In the genomic region with DNA sequence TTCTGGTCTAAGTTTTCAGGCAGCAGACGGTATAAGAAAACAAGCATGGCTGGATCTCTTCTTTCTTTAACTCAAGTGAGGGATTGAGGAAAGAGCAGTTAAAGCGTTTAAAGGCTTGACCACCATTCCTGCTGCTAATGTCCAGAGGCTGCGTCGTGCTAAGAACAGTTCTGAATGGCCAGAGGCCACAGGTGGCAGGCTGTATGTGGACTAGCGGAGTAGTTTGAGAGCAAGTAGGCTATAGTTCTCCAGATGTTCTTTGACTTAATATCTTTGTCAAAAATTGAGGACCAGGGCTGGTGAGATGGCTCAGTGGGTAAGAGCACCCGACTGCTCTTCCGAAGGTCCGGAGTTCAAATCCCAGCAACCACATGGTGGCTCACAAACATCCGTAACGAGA, we compare ENCODE assay signal across 9 mouse cellular contexts. TPM values are rescaled to one million over a fixed set of nuclear protein-coding genes. Genes with fewer than 3 reads are reported as not detected.
DNase-seq lines count a peak whose midpoint lies in the region; ATAC-seq and TF ChIP-seq lines count a peak whose summit lies in the region.
"Had no signal": no experiment of that assay in that cellular context is flagged by ENCODE, and none has a peak within 500 bp of the region (broad histone marks: within the 10 kb centered on the region; RNA-seq: fewer than 3 reads in every experiment).

No protein-coding gene starts in this region.

- no peak overlapping the region for H3K9ac ChIP-seq in intestine, postnatal 0 days (ENCODE audit: low read depth, low read length)
- H3K9ac ChIP-seq in neural tube, embryonic 12.5 days, result peak overlapping the region; percentile 96; the same call in 1 of the 2 replicates

- no peak for ATAC-seq in intestine, postnatal 0 days
- ATAC-seq in neural tube, embryonic 12.5 days (ENCODE audit: low FRiP score, low read depth), result no peak

- H3K9me3 ChIP-seq in intestine, postnatal 0 days (ENCODE audit: control insufficient read depth), result no peaks in the 10 kb centered on the region
- H3K9me3 ChIP-seq in neural tube, embryonic 12.5 days, result no peaks in the 10 kb centered on the region

- peak overlapping the region; percentile 68 for H3K4me3 ChIP-seq in left cerebral cortex, adult 2 months
- H3K4me3 ChIP-seq in embryonic fibroblast, embryonic 13.5 days (ENCODE audit: insufficient read depth, low read length), result peak overlapping the region; percentile 91
- H3K4me3 ChIP-seq in intestine, postnatal 0 days (ENCODE audit: low read depth, low read length), result peak overlapping the region; percentile 70; the same call in 1 of the 2 replicates
- H3K4me3 ChIP-seq in neural tube, embryonic 12.5 days, result peak overlapping the region; percentile 92

- 75% methylated on average over 10 of the region's 10 CpGs for WGBS in intestine, postnatal 0 days
- WGBS in neural tube, embryonic 12.5 days, result 58% methylated on average over 10 of the region's 10 CpGs

- no peak for TF ChIP-seq CTCF in left cerebral cortex, adult 2 months (IDR thresholded peaks at IDR 0.05)
- no peak for TF ChIP-seq CTCF in embryonic fibroblast, embryonic 13.5 days (IDR thresholded peaks at IDR 0.05; ENCODE audit: borderline replicate concordance, insufficient read depth, low read length)
- TF ChIP-seq CTCF in intestine, postnatal 0 days (IDR thresholded peaks at IDR 0.05; ENCODE audit: low read depth), result no peak

- H3K4me1 ChIP-seq in embryonic fibroblast, embryonic 13.5 days (ENCODE audit: control insufficient read depth, insufficient read depth, low read length), result peaks cover 13% of the 10 kb centered on the region
- H3K4me1 ChIP-seq in intestine, postnatal 0 days (replicated peaks; ENCODE audit: control insufficient read depth, insufficient read depth, low read length), result 0 out of 2 replicates have a peak, but pooled peaks cover 6% of the 10 kb centered on the region
- H3K4me1 ChIP-seq in neural tube, embryonic 12.5 days, result peaks cover 35% of the 10 kb centered on the region

- no peaks in the 10 kb centered on the region for H3K27me3 ChIP-seq in intestine, postnatal 0 days (replicated peaks; ENCODE audit: control insufficient read depth, insufficient read depth, low read length)
- H3K27me3 ChIP-seq in neural tube, embryonic 12.5 days (replicated peaks), result no peaks in the 10 kb centered on the region

- TF ChIP-seq POLR2A in embryonic fibroblast, embryonic 13.5 days (IDR thresholded peaks at IDR 0.05; ENCODE audit: low read depth, low read length), result no peak

- no peak overlapping the region for H3K27ac ChIP-seq in left cerebral cortex, adult 2 months
- H3K27ac ChIP-seq in embryonic fibroblast, embryonic 13.5 days (ENCODE audit: insufficient read depth, low read length), result no peak overlapping the region; the same call in 1 of the 2 replicates
- no peak overlapping the region for H3K27ac ChIP-seq in intestine, postnatal 0 days (ENCODE audit: low read depth, low read length)
- H3K27ac ChIP-seq in neural tube, embryonic 12.5 days, result no peak overlapping the region

- no peaks in the 10 kb centered on the region for H3K36me3 ChIP-seq in intestine, postnatal 0 days (ENCODE audit: control insufficient read depth, insufficient read depth)
- no peaks in the 10 kb centered on the region for H3K36me3 ChIP-seq in neural tube, embryonic 12.5 days

- no peak for DNase-seq in left cerebral cortex, adult 2 months (ENCODE audit: extremely low spot score in 1 of 2, low spot score in 2 of 2)
- DNase-seq in left cerebral cortex, adult 11 months (ENCODE audit: low spot score), result no peak
- no peak for DNase-seq in embryo, embryonic 11 days
- DNase-seq in cerebellum, adult 11 months, result no peak
- no peak for DNase-seq in cerebellum, postnatal 4 days (ENCODE audit: low spot score in 2 of 2)
- DNase-seq: layer of hippocampus, postnatal 36 days had no signal

- intact Hi-C loops in left cerebral cortex, adult 2 months (cut with DNase I), result loop anchor here (5.0 kb wide), 1 partner anchor 61 kb away; no protein-coding TSS in a partner anchor

- H3K4me2 ChIP-seq in intestine, postnatal 0 days (replicated peaks; ENCODE audit: low read depth), result peak overlapping the region; percentile 96
- peak overlapping the region; percentile 68 for H3K4me2 ChIP-seq in neural tube, embryonic 12.5 days (replicated peaks)

RNA-seq across cellular contexts. Expression of a gene that starts 1.9 kb away (rescaled TPM):
- 10 to 100 TPM; 15.6 to 17.3 TPM for total RNA-seq in left cerebral cortex, adult 2 months (2021)
- polyA plus RNA-seq in embryonic fibroblast, embryonic 13.5 days (2011; ENCODE audit: insufficient read length, low read depth, missing spikeins), result 54.3 and 63.2 TPM in 2 replicates
- 4.4 and 4.6 TPM in 2 replicates for polyA plus RNA-seq in intestine, postnatal 0 days (2015; fragmentation: Nextera tagmentation; extraction: Ambion mirVana)
- 13.4 and 15.3 TPM in 2 replicates for polyA plus RNA-seq in neural tube, embryonic 12.5 days (2016; fragmentation: Nextera tagmentation; extraction: Ambion mirVana)

RNA-seq across cellular contexts. Expression of a gene that starts 31.8 kb away (rescaled TPM):
- 10 to 100 TPM; 46.5 to 47.5 TPM for total RNA-seq in left cerebral cortex, adult 2 months (2021)
- polyA plus RNA-seq in embryonic fibroblast, embryonic 13.5 days (2011; ENCODE audit: insufficient read length, low read depth, missing spikeins), result 92.0 and 103 TPM in 2 replicates
- polyA plus RNA-seq in intestine, postnatal 0 days (2015; fragmentation: Nextera tagmentation; extraction: Ambion mirVana), result 155 and 156 TPM in 2 replicates
- polyA plus RNA-seq in neural tube, embryonic 12.5 days (2016; fragmentation: Nextera tagmentation; extraction: Ambion mirVana), result 81.0 and 84.4 TPM in 2 replicates

RNA-seq across cellular contexts. Expression of a gene that starts 52.4 kb away (rescaled TPM):
- 10 to 100 TPM; 36.8 to 37.0 TPM for total RNA-seq in left cerebral cortex, adult 2 months (2021)
- polyA plus RNA-seq in embryonic fibroblast, embryonic 13.5 days (2011; ENCODE audit: insufficient read length, low read depth, missing spikeins), result 49.5 and 49.6 TPM in 2 replicates
- polyA plus RNA-seq in intestine, postnatal 0 days (2015; fragmentation: Nextera tagmentation; extraction: Ambion mirVana), result 63.5 and 66.1 TPM in 2 replicates
- 177 and 183 TPM in 2 replicates for polyA plus RNA-seq in neural tube, embryonic 12.5 days (2016; fragmentation: Nextera tagmentation; extraction: Ambion mirVana)
